Mouse (Mus musculus): ENCODE results near the gene Macrod1.

DNA sequence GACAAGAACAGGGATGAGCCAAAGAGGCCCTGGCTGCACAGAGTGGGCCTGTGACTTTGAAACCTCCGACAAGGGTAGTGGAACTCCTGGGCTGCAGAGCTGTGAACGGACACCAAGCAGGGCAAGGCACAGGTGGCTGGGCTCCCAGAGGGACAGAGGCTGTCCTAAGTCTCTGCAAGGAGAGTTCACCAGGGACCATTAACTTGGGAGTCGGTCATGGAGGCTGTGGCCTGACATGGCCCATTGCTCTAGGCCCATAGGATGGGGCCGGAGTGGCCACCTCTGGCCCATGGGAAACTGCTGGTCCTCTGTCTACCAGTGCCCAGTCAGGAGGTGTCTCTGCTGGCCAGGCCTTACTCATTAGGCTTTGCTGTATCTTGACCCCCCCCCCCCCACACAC lies 55.1 kb downstream of the Macrod1 start:
- TF ChIP-seq CTCF (IDR thresholded peaks at IDR 0.05; ENCODE audit: extremely low read depth, insufficient read depth, low read length) (no peak), POLR2A (IDR thresholded peaks at IDR 0.05; ENCODE audit: extremely low read depth, insufficient read depth, low read length) (no peak)
